Mouse (Mus musculus) midbrain, embryonic 12.5 days (tissue): ENCODE measurements at regions not wholly inside any gene's neighbourhood (a gene's known extent, or its start where the extent isn't known, plus 50 kb on each side); places are given as distances from the start of the nearest gene placed in this dataset.

Experiments
- ATAC-seq: fragments of 200-750 bp; cut with Nextera tagmentation; 2 replicates; pipeline ENCODE4 v1.8.0; 2017; ENCODE audit warnings: low read depth, moderate TSS enrichment, moderate library complexity; ENCODE audit not compliant: low FRiP score
- H3K27ac ChIP-seq: fragments of 300-500 bp; sonication (generic); replicated peaks from 2 replicates; pipeline ENCODE4 v1.5.1; 2016; ENCODE audit warnings: mild to moderate bottlenecking
- H3K27me3 ChIP-seq: fragments of 300-500 bp; sonication (generic); 2 replicates; pipeline ENCODE4 v1.6.1; 2016; ENCODE audit warnings: mild to moderate bottlenecking
- H3K36me3 ChIP-seq: fragments of 300-500 bp; sonication (generic); 2 replicates; pipeline ENCODE4 v1.6.1; 2016
- H3K4me1 ChIP-seq: fragments of 300-500 bp; sonication (generic); 2 replicates; pipeline ENCODE4 v1.6.1; 2016
- H3K4me2 ChIP-seq: fragments of 300-500 bp; sonication (generic); replicated peaks from 2 replicates; pipeline ENCODE4 v1.6.1; 2016; ENCODE audit warnings: mild to moderate bottlenecking, moderate library complexity
- H3K4me3 ChIP-seq: fragments of 300-500 bp; sonication (generic); 2 replicates; pipeline ENCODE4 v1.5.1; 2016; ENCODE audit warnings: mild to moderate bottlenecking
- H3K9ac ChIP-seq: fragments of 300-500 bp; sonication (generic); replicated peaks from 2 replicates; pipeline ENCODE4 v1.6.1; 2016; ENCODE audit warnings: mild to moderate bottlenecking, moderate library complexity
- H3K9me3 ChIP-seq: fragments of 300-500 bp; sonication (generic); 2 replicates; pipeline ENCODE4 v1.6.1; 2016; ENCODE audit warnings: mild to moderate bottlenecking
- WGBS: fragments of 180-500 bp; shearing (Covaris S2); methylation state at CpG from one replicate; pipeline ENCODE4 v1.1.7; 2016; 5-methylcytosine and 5-hydroxymethylcytosine counted together

DNA sequence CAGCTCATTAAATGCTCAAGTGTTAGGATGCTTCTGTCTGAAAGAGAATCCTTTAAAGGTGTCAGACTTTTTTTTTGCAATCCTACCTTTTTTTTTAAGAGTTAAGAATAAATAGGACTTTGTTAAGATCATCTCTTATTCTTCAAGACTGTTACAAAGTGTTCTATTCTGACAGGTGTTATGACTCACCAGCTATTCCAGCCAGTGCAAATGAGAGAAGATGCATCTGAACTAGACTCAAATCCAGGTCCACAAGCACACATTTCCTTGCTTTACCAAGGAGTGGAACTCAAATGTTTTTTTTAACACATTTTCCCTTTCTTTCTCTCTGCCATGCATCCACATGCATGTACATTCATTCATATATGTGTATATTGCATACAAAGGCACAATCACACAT lies 98.4 kb upstream of the Atp10a start:
- Histone ChIP-seq H3K27me3 (no peaks in the 10 kb centered on the region), H3K4me2 (no peak overlapping the region), H3K4me3 (no peak overlapping the region), H3K9ac (no peak overlapping the region), H3K36me3 (no peaks in the 10 kb centered on the region), H3K4me1 (no peaks in the 10 kb centered on the region), H3K9me3 (no peaks in the 10 kb centered on the region), H3K27ac (no peak overlapping the region)
- no peak for ATAC-seq

DNA sequence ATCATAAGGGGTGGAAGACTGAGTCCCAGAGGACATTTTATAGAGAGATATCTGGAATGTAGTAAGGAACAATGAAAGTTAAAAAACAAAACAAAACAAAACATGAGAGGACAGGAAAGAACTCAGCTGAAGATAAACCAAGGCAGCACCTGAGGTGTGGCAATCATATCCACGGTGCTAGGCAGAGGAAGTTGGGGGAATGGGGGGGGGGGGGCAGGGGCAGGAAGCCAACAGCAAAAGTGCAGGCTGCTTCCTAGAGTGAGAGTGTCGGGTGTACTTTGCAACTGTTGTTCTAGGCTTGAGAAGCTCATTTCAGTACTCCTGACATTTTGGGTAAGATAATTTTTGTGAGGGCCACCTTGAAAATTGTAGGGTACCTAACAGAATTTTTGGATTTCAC lies 87.2 kb upstream of the Atp10a start:
- ATAC-seq, result no peak
- WGBS, result 68% methylated on average over 2 of the region's 2 CpGs

DNA sequence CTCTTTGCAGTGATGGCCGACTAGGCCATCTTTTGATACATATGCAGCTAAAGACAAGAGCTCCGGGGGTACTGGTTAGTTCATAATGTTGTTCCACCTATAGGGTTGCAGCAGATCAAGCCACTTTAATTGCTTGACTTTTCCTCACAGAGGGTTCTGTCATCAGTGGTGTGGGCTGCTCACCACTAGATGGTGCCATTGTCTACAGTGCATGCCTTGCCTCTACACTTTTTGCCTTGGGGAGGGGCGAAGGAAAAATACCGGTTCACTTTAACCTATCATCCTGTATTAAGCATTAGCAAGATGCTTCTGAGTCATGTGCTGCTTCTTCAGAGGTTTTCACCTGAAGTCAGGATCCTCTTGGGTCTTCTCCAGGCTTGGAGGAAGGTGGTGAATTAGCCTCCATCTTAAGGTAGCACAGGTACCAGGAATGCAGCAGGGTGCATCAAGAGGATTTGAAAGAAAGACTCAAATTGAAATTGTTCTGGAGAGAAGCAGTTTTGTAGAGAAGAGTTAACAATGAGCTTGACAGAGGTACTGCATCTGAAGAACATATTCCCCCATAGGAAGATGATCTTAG lies 71.6 kb upstream of the Atp10a start:
- Histone ChIP-seq H3K9me3 (no peaks in the 10 kb centered on the region), H3K4me3 (no peak overlapping the region), H3K4me1 (no peaks in the 10 kb centered on the region), H3K27me3 (no peaks in the 10 kb centered on the region), H3K27ac (no peak overlapping the region), H3K4me2 (no peak overlapping the region), H3K9ac (no peak overlapping the region), H3K36me3 (no peaks in the 10 kb centered on the region)
- peak; percentile 82 for ATAC-seq
- WGBS, result 39% methylated on average over 4 of the region's 4 CpGs

More for the DNA sequence above, 87.2 kb upstream of the Atp10a start:
- Histone ChIP-seq H3K4me3 (no peak overlapping the region), H3K36me3 (no peaks in the 10 kb centered on the region), H3K27me3 (no peaks in the 10 kb centered on the region), H3K4me2 (no peak overlapping the region), H3K9me3 (no peaks in the 10 kb centered on the region), H3K4me1 (no peaks in the 10 kb centered on the region), H3K27ac (no peak overlapping the region), H3K9ac (no peak overlapping the region)

DNA sequence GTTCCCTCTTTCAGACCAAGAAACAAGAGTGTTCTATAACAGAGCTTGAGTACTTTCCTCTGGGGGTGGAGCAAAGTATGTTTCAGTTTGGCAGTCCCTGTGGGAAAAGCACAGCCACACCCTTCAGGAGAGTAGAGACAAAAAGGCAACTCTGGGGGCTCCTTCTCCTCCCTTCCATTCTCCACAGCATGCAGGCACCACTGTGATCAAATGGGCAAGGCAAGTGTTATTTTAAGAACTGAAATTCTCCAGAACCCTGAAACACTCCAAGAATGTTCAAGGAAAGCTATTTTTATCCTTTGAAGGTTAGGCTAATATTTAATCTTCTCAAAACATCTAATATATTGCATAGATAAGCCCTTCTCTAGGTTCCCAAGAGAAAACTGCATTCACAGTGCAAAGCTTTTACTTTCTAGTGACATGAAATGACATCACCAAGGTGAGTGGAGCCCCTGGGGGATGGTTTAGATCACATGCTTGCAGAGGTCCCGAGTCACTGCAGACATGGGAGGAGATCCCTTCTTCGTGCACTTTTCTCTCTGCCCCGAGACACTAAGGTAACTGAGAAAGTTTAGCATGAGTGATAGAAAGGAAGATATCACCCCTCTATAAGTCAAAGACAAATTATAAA lies 70.2 kb upstream of the Atp10a start:
- Histone ChIP-seq H3K4me3 (no peak overlapping the region), H3K9me3 (no peaks in the 10 kb centered on the region), H3K9ac (no peak overlapping the region), H3K27ac (no peak overlapping the region), H3K27me3 (no peaks in the 10 kb centered on the region), H3K4me2 (no peak overlapping the region), H3K36me3 (no peaks in the 10 kb centered on the region), H3K4me1 (no peaks in the 10 kb centered on the region)
- 80% methylated on average over 3 of the region's 3 CpGs for WGBS
- no peak for ATAC-seq

DNA sequence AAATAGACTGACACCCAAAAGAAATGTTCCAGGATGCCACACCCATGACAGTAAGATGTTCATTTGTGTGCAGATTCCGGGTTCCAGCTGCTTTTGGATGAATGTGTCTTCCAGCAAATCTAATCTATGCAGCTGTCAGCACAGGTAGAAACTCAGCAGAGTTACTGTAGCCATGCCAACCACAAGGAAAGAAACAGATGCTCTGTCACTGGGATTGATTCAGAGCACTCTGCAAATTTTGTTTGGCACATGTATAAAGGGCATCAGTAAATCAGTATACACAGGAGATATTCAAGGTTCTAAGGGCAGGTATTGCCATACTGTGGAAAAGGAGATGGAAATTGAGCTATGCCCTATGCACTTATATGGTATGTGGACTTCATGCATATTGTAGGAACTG lies 60.0 kb upstream of the Atp10a start:
- whole genome bisulfite sequencing, result 76% methylated on average over 1 of the region's 1 CpGs
- Histone ChIP-seq H3K9me3 (no peaks in the 10 kb centered on the region), H3K9ac (no peak overlapping the region), H3K4me3 (no peak overlapping the region), H3K4me1 (no peaks in the 10 kb centered on the region), H3K27me3 (no peaks in the 10 kb centered on the region), H3K4me2 (no peak overlapping the region), H3K27ac (no peak overlapping the region), H3K36me3 (no peaks in the 10 kb centered on the region)
- no peak for ATAC-seq
